ENCODE assay signal across 8 mouse cellular contexts in the genomic region with DNA sequence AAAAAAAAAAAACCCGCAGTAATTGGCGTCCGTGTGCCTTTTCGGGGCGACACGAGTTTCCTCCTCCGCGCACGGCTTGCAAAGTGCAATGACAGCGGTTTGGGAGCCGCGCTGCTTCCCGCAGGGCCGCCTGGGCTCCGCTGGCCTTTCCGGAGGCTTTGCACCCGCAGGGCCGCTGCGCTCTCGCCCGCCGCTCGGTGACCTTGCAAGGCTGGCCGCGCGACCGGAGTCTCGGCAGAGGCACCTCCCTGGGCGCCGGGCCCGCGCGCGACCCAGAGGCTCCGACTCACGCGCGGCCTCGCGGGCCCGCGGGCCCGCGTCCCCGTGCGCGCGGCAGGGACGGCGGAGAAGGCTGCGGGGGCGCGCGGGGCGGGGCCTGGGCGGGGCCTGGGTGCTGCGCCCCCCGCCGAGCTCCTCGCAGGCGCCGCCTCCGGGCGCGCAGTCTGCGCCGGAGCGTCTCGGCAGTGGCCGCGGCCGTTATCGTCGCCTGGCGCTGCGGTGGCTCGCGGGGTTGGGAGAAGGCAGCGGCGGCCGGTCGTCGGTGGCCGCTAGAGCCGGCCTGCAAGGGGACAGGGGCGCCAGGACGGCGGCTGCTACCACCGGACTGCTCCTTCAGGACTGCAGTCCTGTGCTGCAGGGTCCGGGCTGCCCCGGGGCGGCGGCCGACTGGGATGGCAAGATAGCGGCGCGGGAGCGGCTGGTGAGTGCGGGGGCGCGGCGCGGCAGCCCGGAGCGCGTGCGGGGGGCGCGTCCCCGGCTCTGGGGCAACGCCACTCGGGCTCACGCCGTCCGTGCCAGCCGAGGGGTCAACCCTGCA. TPM values are rescaled to one million over a fixed set of nuclear protein-coding genes. Genes with fewer than 3 reads are reported as not detected.
DNase-seq lines count a peak whose midpoint lies in the region; ATAC-seq and TF ChIP-seq lines count a peak whose summit lies in the region.

No protein-coding gene starts in this region.

- no peaks in the 10 kb centered on the region for H3K36me3 ChIP-seq in forebrain, embryonic 12.5 days (replicated peaks)
- no peaks in the 10 kb centered on the region for H3K36me3 ChIP-seq in heart, embryonic 16.5 days (ENCODE audit: control insufficient read depth, insufficient read depth)
- H3K36me3 ChIP-seq in liver, embryonic 14.5 days (replicated peaks; ENCODE audit: control insufficient read depth, insufficient read depth, low read depth): no peaks in the 10 kb centered on the region
- H3K36me3 ChIP-seq in neural tube, embryonic 12.5 days: no peaks in the 10 kb centered on the region; the same call in 1 of the 2 replicates

- no peaks in the 10 kb centered on the region for H3K9me3 ChIP-seq in forebrain, embryonic 12.5 days
- H3K9me3 ChIP-seq in heart, embryonic 16.5 days (replicated peaks; ENCODE audit: control insufficient read depth, low read length): no peaks in the 10 kb centered on the region
- H3K9me3 ChIP-seq in liver, embryonic 14.5 days (ENCODE audit: control insufficient read depth, low read length): no peaks in the 10 kb centered on the region
- no peaks in the 10 kb centered on the region for H3K9me3 ChIP-seq in neural tube, embryonic 12.5 days

- TF ChIP-seq EP300 in liver, embryonic 14.5 days (IDR thresholded peaks at IDR 0.05; ENCODE audit: low read depth): no peak

- TF ChIP-seq CTCF in liver, embryonic 14.5 days (IDR thresholded peaks at IDR 0.05; ENCODE audit: low read depth): no peak

- H3K27me3 ChIP-seq in forebrain, embryonic 12.5 days: peaks cover 24% of the 10 kb centered on the region
- no peaks in the 10 kb centered on the region for H3K27me3 ChIP-seq in heart, embryonic 16.5 days (ENCODE audit: control insufficient read depth, insufficient read depth, low read length)
- peaks cover 44% of the 10 kb centered on the region for H3K27me3 ChIP-seq in liver, embryonic 14.5 days (ENCODE audit: control insufficient read depth, insufficient read depth, low read length)
- no peaks in the 10 kb centered on the region for H3K27me3 ChIP-seq in neural tube, embryonic 12.5 days (replicated peaks)

- peak overlapping the region; percentile 91 for H3K4me2 ChIP-seq in forebrain, embryonic 12.5 days
- H3K4me2 ChIP-seq in heart, embryonic 16.5 days (ENCODE audit: low read depth, low read length): peak overlapping the region; percentile 68
- H3K4me2 ChIP-seq in liver, embryonic 14.5 days (ENCODE audit: low read depth): peak overlapping the region; percentile 58
- peak overlapping the region; percentile 90 for H3K4me2 ChIP-seq in neural tube, embryonic 12.5 days (replicated peaks)

- H3K4me3 ChIP-seq in forebrain, embryonic 12.5 days (replicated peaks): peak overlapping the region; percentile 75
- H3K4me3 ChIP-seq in heart, embryonic 16.5 days (ENCODE audit: low read length): peak overlapping the region; percentile 69
- peak overlapping the region; percentile 58 to 60 for H3K4me3 ChIP-seq in liver, embryonic 14.5 days (ENCODE audit: insufficient read depth in 1 of 2, low read depth in 2 of 2, low read length in 2 of 2)
- peak overlapping the region; percentile 83 for H3K4me3 ChIP-seq in neural tube, embryonic 12.5 days

- no peak for ATAC-seq in CD4-positive, CD25-positive, alpha-beta regulatory T cell, adult 4 months
- peak; percentile 95 for ATAC-seq in forebrain, embryonic 12.5 days (ENCODE audit: low FRiP score)
- peak; percentile 93 for ATAC-seq in heart, embryonic 16.5 days (replicated peaks; ENCODE audit: extremely low read depth, insufficient read depth, low FRiP score)
- peak; percentile 78 for ATAC-seq in liver, embryonic 14.5 days (ENCODE audit: insufficient read depth)
- peak; percentile 93 for ATAC-seq in neural tube, embryonic 12.5 days (ENCODE audit: low FRiP score, low read depth)

- H3K9ac ChIP-seq in forebrain, embryonic 12.5 days: peak overlapping the region; percentile 68
- peak overlapping the region; percentile 88 for H3K9ac ChIP-seq in heart, embryonic 16.5 days (ENCODE audit: low read length)
- no peak overlapping the region; the same call in 1 of the 2 replicates for H3K9ac ChIP-seq in liver, embryonic 14.5 days (replicated peaks)
- H3K9ac ChIP-seq in neural tube, embryonic 12.5 days: peak overlapping the region; percentile 84

- H3K4me1 ChIP-seq in forebrain, embryonic 12.5 days: peaks cover 19% of the 10 kb centered on the region; the same call in 1 of the 2 replicates
- peaks cover 21% of the 10 kb centered on the region for H3K4me1 ChIP-seq in heart, embryonic 16.5 days (ENCODE audit: control insufficient read depth, insufficient read depth, low read length)
- H3K4me1 ChIP-seq in liver, embryonic 14.5 days (replicated peaks; ENCODE audit: control insufficient read depth in 2 of 2, insufficient read depth in 2 of 2, low read length in 1 of 2): no peaks in the 10 kb centered on the region; a peak in 2 of 4 replicates
- peaks cover 19% of the 10 kb centered on the region for H3K4me1 ChIP-seq in neural tube, embryonic 12.5 days

- DNase-seq in CD4-positive, CD25-positive, alpha-beta regulatory T cell, adult 2 months (ENCODE audit: low read depth, low spot score): peak; percentile 6
- peak; percentile 93 to 97 for DNase-seq in kidney, postnatal 36 days
- no peak for DNase-seq in liver, embryonic 14.5 days (ENCODE audit: low read depth in 3 of 3, low spot score in 3 of 3)
- peak; percentile 62 for DNase-seq in telencephalon, adult 2 months (ENCODE audit: low read depth, low spot score)

- 0 out of 2 replicates have a peak overlapping the region, but pooled peaks have one; percentile 59 for H3K27ac ChIP-seq in forebrain, embryonic 12.5 days
- peak overlapping the region; percentile 97 for H3K27ac ChIP-seq in heart, embryonic 16.5 days (ENCODE audit: low read length)
- no peak overlapping the region; the same call in 1 of the 2 replicates for H3K27ac ChIP-seq in liver, embryonic 14.5 days
- H3K27ac ChIP-seq in neural tube, embryonic 12.5 days: peak overlapping the region; percentile 57

- under 1% methylated on average over 107 of the region's 116 CpGs for WGBS in forebrain, embryonic 12.5 days
- under 1% methylated on average over 116 of the region's 116 CpGs for WGBS in heart, embryonic 16.5 days
- under 1% methylated on average over 88 of the region's 116 CpGs for WGBS in liver, embryonic 14.5 days (ENCODE audit: insufficient replicate concordance)
- under 1% methylated on average over 116 of the region's 116 CpGs for WGBS in neural tube, embryonic 12.5 days

RNA-seq across cellular contexts. Expression of a gene that starts 38.9 kb away (rescaled TPM):
- polyA plus RNA-seq in CD4-positive, CD25-positive, alpha-beta regulatory T cell, adult 4 months (2017; shearing (Covaris generic)): under 1 TPM; 0.06 to 0.16 TPM
- 5.9 and 8.0 TPM in 2 replicates for polyA plus RNA-seq in forebrain, embryonic 12.5 days (2016; fragmentation: Nextera tagmentation; extraction: Ambion mirVana)
- polyA plus RNA-seq in heart, embryonic 16.5 days (2015; fragmentation: Nextera tagmentation; extraction: Ambion mirVana): 22.4 and 24.0 TPM in 2 replicates
- polyA plus RNA-seq in liver, embryonic 14.5 days (2012; rRNA removed): 5.8 and 8.1 TPM in 2 replicates
- 22.3 and 24.1 TPM in 2 replicates for polyA plus RNA-seq in liver, embryonic 14.5 days (2014; fragmentation: Nextera tagmentation; extraction: Ambion mirVana)
- 20.3 and 23.9 TPM in 2 replicates for polyA plus RNA-seq in neural tube, embryonic 12.5 days (2016; fragmentation: Nextera tagmentation; extraction: Ambion mirVana)

Comparison
In these comparisons a context has a peak if more than half of its experiments do, and no peak if none do; other contexts are left out.
1. DNase-seq: peak in CD4-positive, CD25-positive, alpha-beta regulatory T cell, adult 2 months (single experiment), kidney, postnatal 36 days (2 of 2) and telencephalon, adult 2 months (single experiment); none in liver, embryonic 14.5 days (0 of 3).
2. Peak in every context shown above with its lines, with median percentiles within 50 percentile points of each other: H3K4me2 ChIP-seq and H3K4me3 ChIP-seq.